Mouse (Mus musculus) embryonic facial prominence, embryonic 11.5 days (tissue): ENCODE data around the gene 1700037C18Rik. TPM values are rescaled to one million over a fixed set of nuclear protein-coding genes. Genes with fewer than 3 reads are reported as not detected.
"Not testable (repeated sequence)": the region's sequence is repeated elsewhere in the genome, so short reads cannot be mapped to it uniquely, and the experiment has no call there.

ENCODE experiments used
- ATAC-seq: fragments of 200-750 bp; cut with Nextera tagmentation; replicated peaks from 2 replicates; pipeline ENCODE4 v1.8.0; 2017; ENCODE audit warnings: low read depth; ENCODE audit not compliant: insufficient number of reproducible peaks, low FRiP score, low TSS enrichment
- DNase-seq: peaks from one replicate; pipeline ENCODE4 v3.0.0-alpha.2; 2015; ENCODE audit warnings: low spot score
- H3K27ac ChIP-seq: fragments of 300-500 bp; sonication (generic); replicated peaks from 2 replicates; pipeline ENCODE4 v1.5.1; 2014; ENCODE audit warnings: mild to moderate bottlenecking, low read depth, low read length, control low read depth
- H3K27me3 ChIP-seq: fragments of 300-500 bp; sonication (generic); 2 replicates; pipeline ENCODE4 v1.6.1; 2014; ENCODE audit warnings: mild to moderate bottlenecking, low read length, moderate library complexity, mixed read lengths; ENCODE audit not compliant: control insufficient read depth, insufficient read depth
- H3K36me3 ChIP-seq: fragments of 300-500 bp; sonication (generic); replicated peaks from 2 replicates; pipeline ENCODE4 v1.6.1; 2014; ENCODE audit warnings: low read depth, mild to moderate bottlenecking, low read length, moderate library complexity, mixed read lengths; ENCODE audit not compliant: control insufficient read depth, insufficient read depth
- H3K4me1 ChIP-seq: fragments of 300-500 bp; sonication (generic); 2 replicates; pipeline ENCODE4 v1.6.1; 2014; ENCODE audit warnings: low read length, mixed read lengths; ENCODE audit not compliant: control insufficient read depth, insufficient read depth
- H3K4me2 ChIP-seq: fragments of 300-500 bp; sonication (generic); 2 replicates; pipeline ENCODE4 v1.6.1; 2014; ENCODE audit warnings: low read depth, mild to moderate bottlenecking, control low read depth, low read length, moderate library complexity
- H3K4me3 ChIP-seq: fragments of 300-500 bp; sonication (generic); 2 replicates; pipeline ENCODE4 v1.5.1; 2014; ENCODE audit warnings: low read depth, low read length, control low read depth
- H3K9ac ChIP-seq: fragments of 300-500 bp; sonication (generic); replicated peaks from 2 replicates; pipeline ENCODE4 v1.6.1; 2014; ENCODE audit warnings: mild to moderate bottlenecking, control low read depth, low read length
- H3K9me3 ChIP-seq: fragments of 300-500 bp; sonication (generic); replicated peaks from 2 replicates; pipeline ENCODE4 v1.6.1; 2016; ENCODE audit warnings: mild to moderate bottlenecking, low read length, inconsistent platforms, mixed read lengths; ENCODE audit not compliant: control insufficient read depth
- WGBS: fragments of 180-500 bp; shearing (Covaris S2); extraction: QIAGEN DNeasy Blood & Tissue Kit; methylation state at CpG from one replicate; pipeline ENCODE4 v1.1.7; 2014; 5-methylcytosine and 5-hydroxymethylcytosine counted together
- polyA plus RNA-seq: library from polyadenylated mRNA; unstranded; fragments of >200 nt; fragmentation: Nextera tagmentation; extraction: Ambion mirVana; gene quantifications from 2 replicates; pipeline ENCODE4 v1.2.1, GENCODE M21; 2014

Gene 1700037C18Rik
- polyA plus RNA-seq, 1 experiment from 2014 or later, result 5.3 TPM

GRCm38 (mm10) chr16:3859254-3859653 lies 49.2 kb downstream of the 1700037C18Rik start:
- H3K9me3 ChIP-seq, result no peaks in the 10 kb centered on the region
- no peak overlapping the region for H3K27ac ChIP-seq
- H3K36me3 ChIP-seq, result no peaks in the 10 kb centered on the region
- no peak overlapping the region for H3K9ac ChIP-seq
- DNase-seq (no peak), ATAC-seq (no peak)
- H3K4me1 ChIP-seq, result no peaks in the 10 kb centered on the region
- no peak overlapping the region for H3K4me2 ChIP-seq
- no peaks in the 10 kb centered on the region for H3K27me3 ChIP-seq
- H3K4me3 ChIP-seq, result no peak overlapping the region
- WGBS, result 89% methylated on average over 4 of the region's 4 CpGs

- 83% methylated on average over 1 of the region's 1 CpGs for WGBS
- no peak overlapping the region for H3K4me3 ChIP-seq
- no peaks in the 10 kb centered on the region for H3K36me3 ChIP-seq
- no peaks in the 10 kb centered on the region for H3K4me1 ChIP-seq
- no peak overlapping the region for H3K4me2 ChIP-seq
- H3K9ac ChIP-seq, result no peak overlapping the region
- no peak for ATAC-seq
- H3K9me3 ChIP-seq, result no peaks in the 10 kb centered on the region
- H3K27ac ChIP-seq, result no peak overlapping the region
- H3K27me3 ChIP-seq, result no peaks in the 10 kb centered on the region
- DNase-seq, result no peak
Measured at GRCm38 (mm10) chr16:3855776-3856175, 52.7 kb downstream of the 1700037C18Rik start.

GRCm38 (mm10) chr16:3854437-3855182 lies 53.9 kb downstream of the 1700037C18Rik start:
- Histone ChIP-seq H3K9me3 (no peaks in the 10 kb centered on the region), H3K27me3 (no peaks in the 10 kb centered on the region), H3K4me2 (no peak overlapping the region), H3K27ac (no peak overlapping the region), H3K4me3 (no peak overlapping the region), H3K9ac (no peak overlapping the region), H3K4me1 (no peaks in the 10 kb centered on the region), H3K36me3 (no peaks in the 10 kb centered on the region)
- DNase-seq (no peak), ATAC-seq (no peak)
- WGBS, result 64% methylated on average over 11 of the region's 11 CpGs

GRCm38 (mm10) chr16:3852586-3852985 lies 55.9 kb downstream of the 1700037C18Rik start:
- no peaks in the 10 kb centered on the region for H3K9me3 ChIP-seq
- H3K36me3 ChIP-seq, result no peaks in the 10 kb centered on the region
- H3K4me1 ChIP-seq, result no peaks in the 10 kb centered on the region
- H3K27ac ChIP-seq, result no peak overlapping the region
- DNase-seq (no peak), ATAC-seq (no peak)
- no peak overlapping the region for H3K9ac ChIP-seq
- H3K4me3 ChIP-seq, result no peak overlapping the region
- 31% methylated on average over 12 of the region's 12 CpGs for WGBS
- H3K27me3 ChIP-seq, result no peaks in the 10 kb centered on the region
- no peak overlapping the region for H3K4me2 ChIP-seq

- not testable (repeated sequence) for DNase-seq, ATAC-seq
- 84% methylated on average over 13 of the region's 13 CpGs for WGBS
Measured at GRCm38 (mm10) chr16:3851301-3851700, 57.2 kb downstream of the 1700037C18Rik start.

GRCm38 (mm10) chr16:3848416-3848815 lies 60.1 kb downstream of the 1700037C18Rik start:
- Histone ChIP-seq H3K4me2 (no peak overlapping the region), H3K4me3 (no peak overlapping the region), H3K9ac (no peak overlapping the region), H3K36me3 (no peaks in the 10 kb centered on the region), H3K27ac (no peak overlapping the region), H3K9me3 (no peaks in the 10 kb centered on the region), H3K4me1 (no peaks in the 10 kb centered on the region), H3K27me3 (no peaks in the 10 kb centered on the region)
- WGBS, result 68% methylated on average over 3 of the region's 3 CpGs
- ATAC-seq, result no peak
- no peak for DNase-seq

More at GRCm38 (mm10) chr16:3851301-3851700, 57.2 kb downstream of the 1700037C18Rik start:
- H3K27me3 ChIP-seq, H3K27ac ChIP-seq, H3K4me3 ChIP-seq, H3K9ac ChIP-seq, H3K4me2 ChIP-seq, H3K9me3 ChIP-seq, H3K4me1 ChIP-seq, H3K36me3 ChIP-seq: not testable (repeated sequence)

GRCm38 (mm10) chr16:3847871-3848270 lies 60.6 kb downstream of the 1700037C18Rik start:
- WGBS, result 69% methylated on average over 4 of the region's 4 CpGs
- H3K27me3 ChIP-seq, result no peaks in the 10 kb centered on the region
- H3K4me3 ChIP-seq, result peak overlapping the region; percentile 64; the same call in 1 of the 2 replicates
- no peaks in the 10 kb centered on the region for H3K4me1 ChIP-seq
- no peaks in the 10 kb centered on the region for H3K9me3 ChIP-seq
- no peak overlapping the region for H3K27ac ChIP-seq
- no peaks in the 10 kb centered on the region for H3K36me3 ChIP-seq
- peak overlapping the region; percentile 44 for H3K4me2 ChIP-seq
- DNase-seq (no peak), ATAC-seq (no peak)
- peak overlapping the region; percentile 6; the same call in 1 of the 2 replicates for H3K9ac ChIP-seq

GRCm38 (mm10) chr16:3846711-3847518 lies 61.6 kb downstream of the 1700037C18Rik start, which contains the start of gene Zfp174:
TSS of gene Zfp174 (plus strand) at chr16:3847268.
- H3K4me2 ChIP-seq, result peak within 1 kb of the TSS; percentile 65
- 3% methylated on average over 38 of the region's 38 CpGs for WGBS
- H3K9ac ChIP-seq, result peak within 1 kb of the TSS; percentile 72
- no peaks in the 10 kb centered on the region for H3K27me3 ChIP-seq
- ATAC-seq (peak; percentile 100), DNase-seq (peak; percentile 97)
- no peaks in the 10 kb centered on the region for H3K4me1 ChIP-seq
- no peaks in the 10 kb centered on the region for H3K36me3 ChIP-seq
- H3K9me3 ChIP-seq, result no peaks in the 10 kb centered on the region
- H3K27ac ChIP-seq, result no peak within 1 kb of the TSS
- peak within 1 kb of the TSS; percentile 64 for H3K4me3 ChIP-seq
